Mouse (Mus musculus) heart, postnatal 0 days (tissue): ENCODE results near the gene Bcl7b. TPM values are rescaled to one million over a fixed set of nuclear protein-coding genes. Genes with fewer than 3 reads are reported as not detected.

Experiments
- ATAC-seq: fragments of 200-750 bp; cut with Nextera tagmentation; 2 replicates; pipeline ENCODE4 v1.8.0; 2017; ENCODE audit warnings: low read depth, moderate number of reproducible peaks, moderate library complexity; ENCODE audit not compliant: insufficient read depth
- DNase-seq: peaks from one replicate; pipeline ENCODE4 v3.0.0-alpha.2; 2016; ENCODE audit warnings: low spot score
- H3K27ac ChIP-seq: fragments of 300-500 bp; sonication (generic); 2 replicates; pipeline ENCODE4 v1.5.1; 2014; ENCODE audit warnings: low read depth, mild to moderate bottlenecking
- H3K27me3 ChIP-seq: fragments of 300-500 bp; sonication (generic); 2 replicates; pipeline ENCODE4 v1.6.1; 2014; ENCODE audit warnings: low read length, mixed read lengths; ENCODE audit not compliant: control insufficient read depth, insufficient read depth
- H3K36me3 ChIP-seq: fragments of 300-500 bp; sonication (generic); replicated peaks from 2 replicates; pipeline ENCODE4 v1.6.1; 2014; ENCODE audit warnings: low read length, mixed read lengths; ENCODE audit not compliant: control insufficient read depth, insufficient read depth
- H3K4me1 ChIP-seq: fragments of 300-500 bp; sonication (generic); 2 replicates; pipeline ENCODE4 v1.6.1; 2014; ENCODE audit warnings: antibody characterized with exemption; ENCODE audit not compliant: control insufficient read depth, insufficient read depth
- H3K4me2 ChIP-seq: fragments of 300-500 bp; sonication (generic); 2 replicates; pipeline ENCODE4 v1.6.1; 2014; ENCODE audit warnings: low read depth, mild to moderate bottlenecking, low read length, moderate library complexity
- H3K4me3 ChIP-seq: fragments of 300-500 bp; sonication (generic); 2 replicates; pipeline ENCODE4 v1.5.1; 2014; ENCODE audit warnings: low read depth, low read length
- H3K9ac ChIP-seq: fragments of 300-500 bp; sonication (generic); replicated peaks from 2 replicates; pipeline ENCODE4 v1.6.1; 2014; ENCODE audit warnings: low read depth, low read length, mixed read lengths
- H3K9me3 ChIP-seq: fragments of 300-500 bp; sonication (generic); replicated peaks from 2 replicates; pipeline ENCODE4 v1.6.1; 2016; ENCODE audit warnings: low read length; ENCODE audit not compliant: control insufficient read depth
- CTCF ChIP-seq: IDR thresholded peaks from 2 replicates; pipeline ENCODE4 v1.5.1; 2016; ENCODE audit warnings: antibody characterized with exemption, control low read depth, low read depth
- EP300 ChIP-seq: IDR thresholded peaks from 2 replicates; pipeline ENCODE4 v1.6.1; 2016; ENCODE audit warnings: antibody characterized with exemption, low read depth
- WGBS: fragments of 180-500 bp; shearing (Covaris S2); extraction: QIAGEN DNeasy Blood & Tissue Kit; methylation state at CpG from one replicate; pipeline ENCODE4 v1.1.7; 2014; 5-methylcytosine and 5-hydroxymethylcytosine counted together
- polyA plus RNA-seq: library from polyadenylated mRNA; unstranded; fragments of >200 nt; fragmentation: Nextera tagmentation; extraction: Ambion mirVana; gene quantifications from 2 replicates; pipeline ENCODE4 v1.2.1, GENCODE M21; 2015
- total RNA-seq: library from RNA; depleted of rRNA; stranded (reverse); fragments of >200 nt; gene quantifications from 2 replicates; pipeline ENCODE4 v1.2.3, GENCODE M21; 2014; ENCODE audit warnings: low replicate concordance

Bcl7b gene
- total and polyA plus RNA-seq, 2 experiments from 2014 or later = 10.6 to 54.5 TPM

DNA sequence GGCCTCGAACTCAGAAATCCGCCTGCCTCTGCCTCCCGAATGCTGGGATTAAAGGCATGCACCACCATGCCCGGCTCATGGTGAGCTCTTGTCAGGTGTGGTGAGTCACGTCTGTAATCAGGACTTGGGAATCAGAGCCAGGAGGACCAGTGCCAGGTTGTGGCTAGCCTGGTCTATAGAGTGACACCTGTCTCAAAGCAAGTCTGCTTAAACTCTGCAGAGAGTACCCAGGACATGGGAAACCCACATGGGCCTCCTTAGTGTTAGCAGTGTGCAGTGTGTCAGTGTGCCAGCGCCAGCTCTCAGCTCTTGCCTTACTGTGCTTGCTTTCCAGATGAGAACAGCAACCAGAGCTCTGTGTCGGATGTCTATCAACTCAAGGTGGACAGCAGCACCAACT lies 11.5 kb downstream of the Bcl7b start:
- H3K4me2 ChIP-seq = no peak overlapping the region
- TF ChIP-seq EP300 (no peak), CTCF (no peak)
- H3K4me3 ChIP-seq = no peak overlapping the region
- H3K27me3 ChIP-seq = no peaks in the 10 kb centered on the region
- peaks cover 2% of the 10 kb centered on the region; the same call in 1 of the 2 replicates for H3K9me3 ChIP-seq
- H3K9ac ChIP-seq = no peak overlapping the region
- WGBS = 81% methylated on average over 5 of the region's 7 CpGs
- ATAC-seq = no peak
- peaks cover 78% of the 10 kb centered on the region for H3K36me3 ChIP-seq
- no peaks in the 10 kb centered on the region for H3K4me1 ChIP-seq
- no peak overlapping the region for H3K27ac ChIP-seq
- DNase-seq = no peak

DNA sequence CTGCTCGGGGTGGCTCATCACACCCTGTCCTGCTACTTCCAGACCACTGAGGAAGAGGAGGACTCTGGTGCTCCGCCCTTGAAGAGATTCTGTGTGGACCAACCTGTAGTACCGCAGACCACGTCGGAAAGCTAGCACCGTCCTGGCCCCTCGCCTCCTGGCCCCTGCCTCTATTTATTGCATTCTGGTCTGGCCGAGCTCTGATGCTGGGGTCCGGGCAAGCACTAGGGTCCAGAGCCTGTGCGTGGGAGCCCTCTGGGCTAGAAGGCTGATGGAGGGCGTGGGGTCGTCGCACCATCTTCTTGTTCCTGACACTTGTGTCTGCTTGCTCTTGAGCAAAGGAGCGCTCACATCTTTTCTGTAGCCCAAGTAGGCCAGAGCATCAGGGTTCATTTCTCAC lies 12.7 kb downstream of the Bcl7b start:
- peaks cover 3% of the 10 kb centered on the region; the same call in 1 of the 2 replicates for H3K9me3 ChIP-seq
- no peak for DNase-seq
- no peak overlapping the region for H3K4me3 ChIP-seq
- 0 out of 2 replicates have a peak, but pooled peaks cover under 1% of the 10 kb centered on the region for H3K4me1 ChIP-seq
- H3K36me3 ChIP-seq = peaks cover 69% of the 10 kb centered on the region
- no peak for ATAC-seq
- no peak overlapping the region for H3K9ac ChIP-seq
- no peaks in the 10 kb centered on the region for H3K27me3 ChIP-seq
- no peak overlapping the region for H3K27ac ChIP-seq
- no peak for TF ChIP-seq EP300
- no peak for TF ChIP-seq CTCF
- no peak overlapping the region for H3K4me2 ChIP-seq
- WGBS = 94% methylated on average over 14 of the region's 14 CpGs

DNA sequence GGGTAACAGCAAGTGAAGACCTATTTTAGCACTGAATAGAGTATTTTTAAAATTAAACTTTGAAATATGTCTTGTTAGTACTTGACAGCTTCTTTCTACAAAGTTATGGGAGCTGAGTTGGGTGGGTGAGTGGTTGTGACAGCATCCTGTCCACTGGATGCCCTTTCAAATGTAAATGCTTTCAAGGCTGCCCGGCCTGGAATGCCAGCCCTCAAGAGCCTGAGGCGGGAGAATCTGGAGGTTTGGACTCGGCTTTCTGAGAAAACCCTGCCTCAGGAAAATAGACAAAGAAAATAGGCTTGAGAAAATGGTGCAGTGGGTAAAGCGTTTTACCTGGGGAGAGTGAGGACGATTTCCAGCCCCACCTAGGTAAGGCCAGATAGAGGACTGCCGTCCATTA lies 13.7 kb downstream of the Bcl7b start:
- 81% methylated on average over 6 of the region's 6 CpGs for WGBS
- no peak overlapping the region for H3K4me2 ChIP-seq
- H3K36me3 ChIP-seq = peaks cover 62% of the 10 kb centered on the region
- H3K27me3 ChIP-seq = no peaks in the 10 kb centered on the region
- no peak for TF ChIP-seq CTCF
- TF ChIP-seq EP300 = no peak
- H3K27ac ChIP-seq = no peak overlapping the region
- DNase-seq = no peak
- peaks cover 8% of the 10 kb centered on the region; the same call in 1 of the 2 replicates for H3K4me1 ChIP-seq
- H3K9ac ChIP-seq = no peak overlapping the region
- no peak for ATAC-seq
- H3K4me3 ChIP-seq = no peak overlapping the region
- H3K9me3 ChIP-seq = peaks cover 3% of the 10 kb centered on the region; the same call in 1 of the 2 replicates

DNA sequence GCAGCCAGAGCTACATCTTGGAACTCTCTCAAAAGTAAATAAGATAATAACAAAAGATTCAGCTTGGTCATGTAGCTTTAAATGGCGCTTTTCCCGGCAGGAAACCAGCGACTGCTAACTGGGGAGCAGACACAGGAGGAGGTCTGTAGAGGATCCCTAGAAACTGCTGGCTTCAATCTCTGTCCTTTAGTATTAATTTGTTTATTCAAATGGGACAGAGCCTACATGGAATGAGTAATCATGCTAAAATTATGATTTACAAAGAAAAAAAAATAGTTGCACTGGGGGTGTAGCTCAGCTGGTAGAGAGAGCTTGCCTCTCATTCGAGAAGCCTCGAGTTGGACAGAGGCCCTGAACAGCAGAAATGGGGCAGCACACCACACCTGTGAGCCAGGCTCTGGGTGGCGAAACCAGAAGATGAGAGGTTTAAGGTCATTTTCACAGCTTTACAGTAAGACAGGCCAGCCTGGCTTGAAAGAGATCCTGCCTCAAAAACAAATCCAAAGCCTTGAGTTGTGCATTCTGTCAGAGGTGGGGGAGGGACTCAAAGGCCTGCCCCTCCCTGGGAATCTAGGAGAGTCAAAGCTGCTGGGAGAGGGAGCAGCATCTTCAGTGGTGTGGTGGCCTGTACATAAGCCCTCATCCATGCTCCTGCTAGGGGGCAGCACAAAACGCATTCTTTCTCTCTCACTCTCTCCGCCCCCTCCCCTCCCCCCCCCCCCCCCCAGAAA lies 15.2 kb downstream of the Bcl7b start:
- ATAC-seq (no peak), DNase-seq (no peak)
- no peak overlapping the region for H3K9ac ChIP-seq
- H3K27ac ChIP-seq = peak overlapping the region; percentile 58
- peaks cover 10% of the 10 kb centered on the region for H3K4me1 ChIP-seq
- no peaks in the 10 kb centered on the region for H3K27me3 ChIP-seq
- H3K4me3 ChIP-seq = no peak overlapping the region
- H3K36me3 ChIP-seq = peaks cover 46% of the 10 kb centered on the region
- no peak overlapping the region for H3K4me2 ChIP-seq
- TF ChIP-seq EP300 = no peak
- H3K9me3 ChIP-seq = peaks cover 3% of the 10 kb centered on the region; the same call in 1 of the 2 replicates
- 48% methylated on average over 8 of the region's 8 CpGs for WGBS

DNA sequence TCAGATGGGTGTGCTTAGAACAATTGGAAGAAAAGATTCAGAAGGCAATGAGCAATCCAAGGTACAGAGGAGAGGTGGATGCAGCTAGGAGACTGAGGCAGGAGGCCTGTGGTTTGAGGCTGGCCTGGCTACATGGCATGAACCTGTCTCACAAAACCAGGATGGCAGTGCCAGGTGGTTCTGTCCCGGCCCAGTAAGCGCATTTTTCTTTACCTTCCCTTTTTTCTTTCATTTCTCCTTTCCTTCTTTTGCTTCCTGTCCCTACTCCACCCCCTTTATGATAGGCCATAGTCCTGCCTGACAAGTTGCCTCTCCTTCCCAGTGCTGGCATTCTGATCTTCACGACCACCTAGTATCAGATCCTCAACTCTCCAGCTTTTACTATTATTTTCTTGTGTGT lies 16.9 kb downstream of the Bcl7b start:
- WGBS = 87% methylated on average over 3 of the region's 3 CpGs
- no peak overlapping the region for H3K4me2 ChIP-seq
- H3K27ac ChIP-seq = no peak overlapping the region
- H3K36me3 ChIP-seq = peaks cover 33% of the 10 kb centered on the region
- no peak overlapping the region for H3K4me3 ChIP-seq
- no peak overlapping the region for H3K9ac ChIP-seq
- DNase-seq = no peak
- peaks cover 27% of the 10 kb centered on the region for H3K4me1 ChIP-seq
- peaks cover 3% of the 10 kb centered on the region; the same call in 1 of the 2 replicates for H3K9me3 ChIP-seq
- no peak for TF ChIP-seq EP300
- TF ChIP-seq CTCF = no peak
- H3K27me3 ChIP-seq = no peaks in the 10 kb centered on the region
- no peak for ATAC-seq

DNA sequence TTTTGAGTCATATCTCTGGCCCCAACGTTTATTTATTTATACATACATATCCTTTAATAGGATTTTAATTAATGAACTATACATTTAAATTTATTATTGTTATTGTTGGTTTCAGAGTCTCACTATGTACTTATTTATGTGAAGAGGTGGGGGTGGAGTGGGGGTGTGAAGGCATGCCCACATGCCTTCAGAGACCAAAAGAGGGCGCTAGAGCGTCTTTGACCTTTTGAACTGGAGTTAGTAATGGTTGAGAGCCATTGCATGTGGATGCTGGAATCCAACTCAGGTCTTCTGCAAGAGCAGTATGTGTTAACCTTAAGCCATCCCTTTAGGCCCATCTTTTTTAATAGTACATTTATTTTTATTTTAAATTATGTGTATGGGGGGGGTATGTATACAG lies 17.5 kb downstream of the Bcl7b start:
- Histone ChIP-seq H3K27me3 (no peaks in the 10 kb centered on the region), H3K4me1 (peaks cover 28% of the 10 kb centered on the region), H3K4me3 (no peak overlapping the region), H3K4me2 (no peak overlapping the region), H3K36me3 (peaks cover 27% of the 10 kb centered on the region), H3K27ac (no peak overlapping the region), H3K9me3 (peaks cover 3% of the 10 kb centered on the region; the same call in 1 of the 2 replicates), H3K9ac (no peak overlapping the region)
- ATAC-seq (no peak), DNase-seq (no peak)
- 33% methylated on average over 3 of the region's 3 CpGs for WGBS
- TF ChIP-seq CTCF = no peak; the same call in 1 of the 2 replicates
- TF ChIP-seq EP300 = no peak
